Mouse (Mus musculus) lung, postnatal 0 days (tissue): Measurements from ENCODE around the gene Tprg. TPM values are rescaled to one million over a fixed set of nuclear protein-coding genes. Genes with fewer than 3 reads are reported as not detected.

Source experiments
- ATAC-seq: fragments of 200-750 bp; cut with Nextera tagmentation; 2 replicates; pipeline ENCODE4 v1.8.0; 2017; ENCODE audit warnings: moderate library complexity
- DNase-seq: peaks from one replicate; pipeline ENCODE4 v3.0.0-alpha.2; 2016; ENCODE audit warnings: low spot score
- H3K27ac ChIP-seq: fragments of 300-500 bp; sonication (generic); 2 replicates; pipeline ENCODE4 v1.5.1; 2014; ENCODE audit warnings: antibody characterized with exemption, mild to moderate bottlenecking, low read length, mixed read lengths
- H3K27me3 ChIP-seq: fragments of 300-500 bp; sonication (generic); replicated peaks from 2 replicates; pipeline ENCODE4 v1.6.1; 2014; ENCODE audit warnings: low read length, mixed read lengths; ENCODE audit not compliant: insufficient read depth
- H3K36me3 ChIP-seq: fragments of 300-500 bp; sonication (generic); 2 replicates; pipeline ENCODE4 v1.6.1; 2014; ENCODE audit warnings: low read length, mixed read lengths; ENCODE audit not compliant: insufficient read depth
- H3K4me1 ChIP-seq: fragments of 300-500 bp; sonication (generic); 2 replicates; pipeline ENCODE4 v1.6.1; 2014; ENCODE audit warnings: antibody characterized with exemption, low read depth, low read length, mixed read lengths; ENCODE audit not compliant: insufficient read depth
- H3K4me2 ChIP-seq: fragments of 300-500 bp; sonication (generic); replicated peaks from 2 replicates; pipeline ENCODE4 v1.6.1; 2014; ENCODE audit warnings: low read depth, mild to moderate bottlenecking, low read length, moderate library complexity, mixed read lengths
- H3K4me3 ChIP-seq: fragments of 300-500 bp; sonication (generic); 2 replicates; pipeline ENCODE4 v1.5.1; 2014; ENCODE audit warnings: low read depth, low read length
- H3K9ac ChIP-seq: fragments of 300-500 bp; sonication (generic); replicated peaks from 2 replicates; pipeline ENCODE4 v1.6.1; 2014; ENCODE audit warnings: low read depth, mild to moderate bottlenecking
- H3K9me3 ChIP-seq: fragments of 300-500 bp; sonication (generic); 2 replicates; pipeline ENCODE4 v1.6.1; 2016; ENCODE audit warnings: low read length, mixed read lengths
- CTCF ChIP-seq: IDR thresholded peaks from 2 replicates; pipeline ENCODE4 v1.5.1; 2016; ENCODE audit warnings: antibody characterized with exemption, mild to moderate bottlenecking
- EP300 ChIP-seq: IDR thresholded peaks from 2 replicates; pipeline ENCODE4 v1.6.1; 2016; ENCODE audit warnings: antibody characterized with exemption, mild to moderate bottlenecking, control low read depth
- WGBS: fragments of 180-500 bp; shearing (Covaris S2); extraction: QIAGEN DNeasy Blood & Tissue Kit; methylation state at CpG from one replicate; pipeline ENCODE4 v1.1.7; 2014; 5-methylcytosine and 5-hydroxymethylcytosine counted together
- polyA plus RNA-seq: library from polyadenylated mRNA; unstranded; fragments of >200 nt; fragmentation: Nextera tagmentation; extraction: Ambion mirVana; gene quantifications from 2 replicates; pipeline ENCODE4 v1.2.1, GENCODE M21; 2015

The Tprg gene
- polyA plus RNA-seq, 1 experiment from 2014 or later: 0.21 TPM

DNA sequence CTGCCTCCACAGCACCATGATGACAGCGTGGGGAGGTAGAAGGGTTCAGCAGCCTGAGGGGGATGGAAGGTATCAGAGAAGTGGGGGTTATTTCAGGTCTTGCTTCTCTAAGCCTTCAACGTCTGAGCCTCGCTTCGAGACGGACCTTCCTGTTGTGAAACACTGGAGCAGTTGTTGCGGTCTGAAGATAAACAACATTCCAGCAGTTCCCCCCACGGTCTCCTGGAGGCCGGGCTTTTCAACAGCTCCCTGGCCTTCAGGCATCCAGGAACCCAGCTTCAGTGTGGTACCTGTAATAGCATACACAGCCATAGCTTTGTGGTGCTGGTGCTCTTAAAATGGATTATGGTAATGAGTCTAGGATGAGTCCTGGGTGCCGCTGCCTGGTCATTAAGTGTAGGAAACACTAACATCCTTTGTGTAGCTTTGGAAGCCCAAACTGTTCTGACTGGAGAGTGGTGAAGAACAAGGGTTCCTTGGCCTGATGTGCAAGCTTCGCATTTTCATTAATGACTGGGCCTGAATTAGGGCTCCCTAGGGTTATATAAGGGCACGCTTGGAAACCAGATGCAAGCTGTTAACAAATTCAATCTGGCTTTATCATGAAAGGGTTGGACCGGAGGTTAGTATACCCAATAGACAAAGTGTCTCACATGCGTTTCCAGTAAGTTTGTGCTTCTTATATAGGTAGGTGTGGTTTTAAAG, 179.0 kb downstream of the Tprg start:
- ATAC-seq: peak; percentile 89
- Histone ChIP-seq H3K4me2 (no peak overlapping the region), H3K4me3 (no peak overlapping the region), H3K36me3 (no peaks in the 10 kb centered on the region), H3K27me3 (no peaks in the 10 kb centered on the region), H3K27ac (no peak overlapping the region), H3K9me3 (no peaks in the 10 kb centered on the region), H3K4me1 (no peaks in the 10 kb centered on the region; the same call in 1 of the 2 replicates), H3K9ac (no peak overlapping the region)
- peak; percentile 81 for DNase-seq
- 35% methylated on average over 13 of the region's 13 CpGs for WGBS
- no peak for TF ChIP-seq EP300
- TF ChIP-seq CTCF: peak; percentile 13; the same call in 1 of the 2 replicates

DNA sequence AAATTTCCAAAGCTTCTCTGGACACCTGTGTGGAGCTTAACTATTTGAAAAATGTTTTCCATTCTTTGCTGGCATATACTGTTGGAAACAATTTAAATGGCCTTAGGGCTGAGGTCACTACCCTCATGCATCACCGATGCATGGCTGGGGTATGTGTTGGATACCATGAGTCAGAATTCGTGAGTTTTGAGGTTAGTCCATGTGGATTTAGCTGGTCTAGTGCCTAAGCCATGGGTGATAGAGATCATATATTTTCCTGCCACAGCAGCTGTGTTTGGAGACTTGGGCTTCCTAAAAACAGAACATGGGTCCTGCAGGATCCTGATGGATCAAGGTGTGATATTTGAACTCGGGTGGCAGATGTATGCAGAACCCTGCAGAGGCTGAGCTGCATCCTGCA, 181.4 kb downstream of the Tprg start:
- H3K27me3 ChIP-seq: no peaks in the 10 kb centered on the region
- H3K4me3 ChIP-seq: no peak overlapping the region
- DNase-seq (no peak), ATAC-seq (no peak)
- 87% methylated on average over 3 of the region's 3 CpGs for WGBS
- TF ChIP-seq CTCF (no peak), EP300 (no peak)
- no peak overlapping the region for H3K9ac ChIP-seq
- no peaks in the 10 kb centered on the region for H3K9me3 ChIP-seq
- H3K27ac ChIP-seq: no peak overlapping the region
- H3K4me2 ChIP-seq: no peak overlapping the region
- no peaks in the 10 kb centered on the region for H3K36me3 ChIP-seq
- no peaks in the 10 kb centered on the region; the same call in 1 of the 2 replicates for H3K4me1 ChIP-seq

DNA sequence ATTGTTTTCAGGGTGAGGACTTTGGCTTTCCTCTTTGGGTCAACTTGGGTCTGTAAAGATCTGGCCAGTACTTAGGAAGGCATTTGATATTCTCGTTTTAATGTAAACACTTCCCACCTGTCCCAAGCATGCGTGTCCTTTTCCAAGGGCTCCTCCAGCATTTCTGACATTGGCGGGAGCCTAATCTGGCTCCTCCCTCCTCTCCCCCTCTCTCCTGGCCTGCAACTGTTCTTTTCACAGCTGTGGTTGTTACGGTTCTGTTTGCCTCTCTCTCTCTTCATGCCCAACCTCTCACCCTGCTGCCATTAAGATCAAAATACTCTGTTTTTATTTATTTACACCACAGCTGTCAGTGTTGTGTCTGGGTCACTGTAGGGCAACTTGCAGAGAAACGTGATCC, 182.0 kb downstream of the Tprg start:
- Histone ChIP-seq H3K27ac (no peak overlapping the region), H3K4me1 (no peaks in the 10 kb centered on the region; the same call in 1 of the 2 replicates), H3K4me3 (no peak overlapping the region), H3K9me3 (no peaks in the 10 kb centered on the region), H3K27me3 (no peaks in the 10 kb centered on the region), H3K4me2 (no peak overlapping the region), H3K9ac (no peak overlapping the region), H3K36me3 (no peaks in the 10 kb centered on the region)
- DNase-seq (peak; percentile 22), ATAC-seq (no peak)
- 19% methylated on average over 5 of the region's 5 CpGs for WGBS
- no peak for TF ChIP-seq EP300
- TF ChIP-seq CTCF: no peak
